Mouse (Mus musculus) CH12.LX (cell line): ENCODE results near the gene Gm10945. TPM values are rescaled to one million over a fixed set of nuclear protein-coding genes. Genes with fewer than 3 reads are reported as not detected.

Experiments used
- DNase-seq: peaks from one replicate; pipeline ENCODE4 v3.0.0-alpha.2; 2013; ENCODE audit errors: extremely low read depth
- H3K27ac ChIP-seq: 2 replicates; pipeline ENCODE4 v1.5.1; 2012; ENCODE audit warnings: low read depth, mild to moderate bottlenecking, control low read depth, moderate library complexity; ENCODE audit not compliant: insufficient read depth
- H3K27me3 ChIP-seq: replicated peaks from 2 replicates; pipeline ENCODE3; 2012; ENCODE audit warnings: inconsistent platforms
- H3K36me3 ChIP-seq, 2 experiments: replicated peaks in 1 of 2; 2 replicates each; pipeline versions ENCODE3 to v1.6.1; 2012; ENCODE audit warnings: inconsistent platforms in 1 of 2, low read length in 1 of 2, mild to moderate bottlenecking in 1 of 2, mixed read lengths in 1 of 2, moderate library complexity in 1 of 2; ENCODE audit not compliant: control insufficient read depth in 1 of 2, insufficient read depth in 1 of 2
- H3K4me1 ChIP-seq, 2 experiments: 2 replicates each; pipeline ENCODE4 v1.6.1; 2012; ENCODE audit warnings: inconsistent platforms in 1 of 2, moderate library complexity in 1 of 2; ENCODE audit not compliant: insufficient read depth in 2 of 2, control insufficient read depth in 1 of 2
- H3K4me2 ChIP-seq: 2 replicates; pipeline ENCODE4 v1.6.1; 2012; ENCODE audit warnings: low read depth, mild to moderate bottlenecking, control low read depth; ENCODE audit not compliant: poor library complexity, insufficient read depth, severe bottlenecking
- H3K4me3 ChIP-seq, 3 experiments: fragments of 150-350 bp in 1 of 3; sonication (generic) in 1 of 3; replicated peaks in 1 of 3; 2 replicates each; pipeline versions ENCODE3 to v1.5.1; 2011 to 2012; ENCODE audit warnings: low read depth in 2 of 3, low read length in 2 of 3, mild to moderate bottlenecking in 2 of 3, moderate library complexity in 2 of 3, control low read depth in 1 of 3, improper control_type of control experiment in 1 of 3, inconsistent platforms in 1 of 3, mixed read lengths in 1 of 3; ENCODE audit not compliant: poor library complexity in 1 of 3
- H3K79me2 ChIP-seq: replicated peaks from 2 replicates; pipeline ENCODE4 v1.6.1; 2012; ENCODE audit warnings: mild to moderate bottlenecking, moderate library complexity; ENCODE audit not compliant: control insufficient read depth, poor library complexity, insufficient read depth, severe bottlenecking; ENCODE audit errors: extremely low read depth
- H3K9ac ChIP-seq: 2 replicates; pipeline ENCODE4 v1.6.1; 2012; ENCODE audit warnings: low read depth, mild to moderate bottlenecking, control low read depth, moderate library complexity; ENCODE audit not compliant: insufficient read depth
- H3K9me3 ChIP-seq: replicated peaks from 2 replicates; pipeline ENCODE3; 2012; ENCODE audit warnings: low read length, inconsistent platforms, mixed read lengths
- BHLHE40 ChIP-seq: IDR thresholded peaks from 2 replicates; pipeline ENCODE4 v1.6.1; 2011; ENCODE audit warnings: mild to moderate bottlenecking, low read depth, low read length, improper control_type of control experiment
- CHD1 ChIP-seq: IDR thresholded peaks from 2 replicates; pipeline ENCODE4 v1.6.1; 2012; ENCODE audit warnings: low read depth, low read length, improper control_type of control experiment, inconsistent platforms
- CHD2 ChIP-seq: IDR thresholded peaks from 2 replicates; pipeline ENCODE4 v1.6.1; 2011; ENCODE audit warnings: low read length, improper control_type of control experiment
- CTCF ChIP-seq, 2 experiments: IDR thresholded peaks in 1 of 2; conservative IDR thresholded peaks in 1 of 2; 2 replicates each; pipeline ENCODE4 v1.5.1; 2011 to 2012; ENCODE audit warnings: low read depth in 2 of 2, low read length in 2 of 2, improper control_type of control experiment in 1 of 2, inconsistent platforms in 1 of 2, mild to moderate bottlenecking in 1 of 2, moderate library complexity in 1 of 2
- E2F4 ChIP-seq: IDR thresholded peaks from 2 replicates; pipeline ENCODE4 v1.6.1; 2011; ENCODE audit warnings: low read depth, low read length, improper control_type of control experiment; ENCODE audit not compliant: insufficient replicate concordance
- GABPA ChIP-seq: IDR thresholded peaks from 2 replicates; pipeline ENCODE4 v1.6.1; 2012; ENCODE audit warnings: low read depth, low read length, improper control_type of control experiment, inconsistent platforms; ENCODE audit not compliant: insufficient replicate concordance
- HCFC1 ChIP-seq: IDR thresholded peaks from 2 replicates; pipeline ENCODE4 v1.6.1; 2012; ENCODE audit warnings: low read depth, mild to moderate bottlenecking, inconsistent platforms, low read length, improper control_type of control experiment
- IRF4 ChIP-seq: IDR thresholded peaks from 2 replicates; pipeline ENCODE4 v1.6.1; 2014; ENCODE audit warnings: low read depth, mild to moderate bottlenecking, inconsistent platforms, low read length, improper control_type of control experiment
- JUN ChIP-seq: IDR thresholded peaks from 2 replicates; pipeline ENCODE4 v1.6.1; 2011; ENCODE audit warnings: low read depth, mild to moderate bottlenecking, low read length, improper control_type of control experiment, moderate library complexity; ENCODE audit not compliant: insufficient read depth
- MAFK ChIP-seq: IDR thresholded peaks from 2 replicates; pipeline ENCODE4 v1.6.1; 2011; ENCODE audit warnings: low read length, improper control_type of control experiment; ENCODE audit not compliant: insufficient replicate concordance
- MXI1 ChIP-seq: IDR thresholded peaks from 2 replicates; pipeline ENCODE4 v1.6.1; 2011; ENCODE audit warnings: mild to moderate bottlenecking, low read depth, low read length, improper control_type of control experiment
- MYC ChIP-seq: IDR thresholded peaks from 2 replicates; pipeline ENCODE4 v1.6.1; 2011; ENCODE audit warnings: low read depth, mild to moderate bottlenecking, improper control_type of control experiment, low read length
- NRF1 ChIP-seq: IDR thresholded peaks from 2 replicates; pipeline ENCODE4 v1.6.1; 2014; ENCODE audit warnings: low read depth, mild to moderate bottlenecking, inconsistent platforms, low read length, improper control_type of control experiment, moderate library complexity
- PAX5 ChIP-seq: IDR thresholded peaks from 2 replicates; pipeline ENCODE4 v1.6.1; 2012; ENCODE audit warnings: low read length, inconsistent platforms, mixed read lengths
- POLR2AphosphoS2 ChIP-seq: IDR thresholded peaks from 2 replicates; pipeline ENCODE4 v1.6.1; 2011; ENCODE audit warnings: low read depth, low read length, improper control_type of control experiment
- RAD21 ChIP-seq: IDR thresholded peaks from 2 replicates; pipeline ENCODE4 v1.6.1; 2011; ENCODE audit warnings: low read depth, mild to moderate bottlenecking, low read length, improper control_type of control experiment, moderate library complexity
- RCOR1 ChIP-seq: conservative IDR thresholded peaks from 2 replicates; pipeline ENCODE4 v1.6.1; 2012; ENCODE audit warnings: low read depth, mild to moderate bottlenecking, inconsistent platforms, low read length, improper control_type of control experiment
- SIN3A ChIP-seq: IDR thresholded peaks from 2 replicates; pipeline ENCODE4 v1.6.1; 2012; ENCODE audit warnings: low read length, improper control_type of control experiment, inconsistent platforms
- SMC3 ChIP-seq: IDR thresholded peaks from 2 replicates; pipeline ENCODE4 v1.6.1; 2011; ENCODE audit warnings: low read depth, low read length, improper control_type of control experiment
- TBP ChIP-seq: conservative IDR thresholded peaks from 2 replicates; pipeline ENCODE4 v1.6.1; 2011; ENCODE audit warnings: low read depth, low read length, improper control_type of control experiment
- TCF12 ChIP-seq: IDR thresholded peaks from 2 replicates; pipeline ENCODE4 v1.6.1; 2014; ENCODE audit warnings: low read depth, mild to moderate bottlenecking, inconsistent platforms, low read length, improper control_type of control experiment
- UBTF ChIP-seq: IDR thresholded peaks from 2 replicates; pipeline ENCODE4 v1.6.1; 2012; ENCODE audit warnings: low read depth, mild to moderate bottlenecking, inconsistent platforms, low read length, improper control_type of control experiment, moderate library complexity
- USF1 ChIP-seq: IDR thresholded peaks from 2 replicates; pipeline ENCODE4 v1.6.1; 2014; ENCODE audit warnings: low read depth, mild to moderate bottlenecking, inconsistent platforms, low read length, improper control_type of control experiment
- USF2 ChIP-seq: conservative IDR thresholded peaks from 2 replicates; pipeline ENCODE4 v1.6.1; 2011; ENCODE audit warnings: low read depth, low read length, improper control_type of control experiment
- ZC3H11A ChIP-seq: IDR thresholded peaks from 2 replicates; pipeline ENCODE4 v1.6.1; 2012; ENCODE audit warnings: low read depth, mild to moderate bottlenecking, inconsistent platforms, low read length, improper control_type of control experiment
- dilution Hi-C: fragments of 300-500 bp; cut with MboI; formaldehyde crosslinking; loops from 2 replicates; pipeline ENCODE4 v1.14.3; 2020; ENCODE audit warnings: low sequenced_read_pairs; ENCODE audit not compliant: extremely low pct_unique_long_range_greater_than_20kb, extremely low pct_ligation_motif_present
- in situ Hi-C: fragments of 300-500 bp; cut with MboI; formaldehyde crosslinking; loops from 3 replicates; pipeline ENCODE4 v1.14.3; 2019; ENCODE audit warnings: low sequenced_read_pairs, low pct_ligation_motif_present, low pct_unique_long_range_greater_than_20kb, mixed read lengths
- polyA plus RNA-seq: library from polyadenylated mRNA; unstranded; fragments of >175 nt; gene quantifications from 2 replicates; pipeline ENCODE4 v1.2.1, GENCODE M21; 2012; ENCODE audit warnings: low read depth; ENCODE audit not compliant: insufficient read length
- total RNA-seq, 2 experiments: library from RNA; depleted of rRNA; stranded (reverse); fragments of 300-350 nt in 1 of 2; fragments of >200 nt in 1 of 2; gene quantifications; 2 replicates each; pipeline ENCODE4 v1.2.3; 2012 to 2014

Gm10945 gene
- total and polyA plus RNA-seq, 3 experiments: not detected

GRCm38 (mm10) chr10:6705226-6705885, 56.2 kb downstream of the Gm10945 start:
- H3K79me2 ChIP-seq: no peaks in the 10 kb centered on the region
- H3K4me1 ChIP-seq: no peaks in the 10 kb centered on the region
- in situ Hi-C loops (no loop called here), dilution Hi-C loops (no loop called here)
- no peak overlapping the region for H3K27ac ChIP-seq
- DNase-seq: no peak
- no peak overlapping the region for H3K4me2 ChIP-seq
- no peak overlapping the region for H3K4me3 ChIP-seq
- TF ChIP-seq IRF4 (no peak), USF2 (no peak), MAFK (no peak), NRF1 (no peak), SMC3 (no peak), MXI1 (no peak), E2F4 (no peak)
- TF ChIP-seq, all 38 proteins: peak for 0
- H3K9ac ChIP-seq: no peak overlapping the region
- no peaks in the 10 kb centered on the region for H3K9me3 ChIP-seq
- H3K36me3 ChIP-seq: no peaks in the 10 kb centered on the region
- H3K27me3 ChIP-seq: no peaks in the 10 kb centered on the region

- in situ Hi-C loops: no loop called here
- H3K4me1 ChIP-seq: peaks cover 0 to 4% of the 10 kb centered on the region in 2 experiments; a peak in 1 of 4 replicates
- no peaks in the 10 kb centered on the region for H3K36me3 ChIP-seq
- DNase-seq: peak; percentile 63
- H3K27ac ChIP-seq: no peak overlapping the region
- no peak overlapping the region for H3K4me3 ChIP-seq
- peak overlapping the region; percentile 81 for H3K4me2 ChIP-seq
- TF ChIP-seq MAFK: no peak
- TF ChIP-seq JUN: no peak
- no peak for TF ChIP-seq UBTF
- no peak for TF ChIP-seq TBP
- no peak for TF ChIP-seq E2F4
- TF ChIP-seq PAX5: no peak
- TF ChIP-seq CHD1: no peak
- TF ChIP-seq SIN3A: no peak
- TF ChIP-seq HCFC1: no peak
- TF ChIP-seq TCF12: no peak
- no peak for TF ChIP-seq BHLHE40
- TF ChIP-seq RAD21: peak; percentile 77
- no peak for TF ChIP-seq MXI1
- no peak for TF ChIP-seq MYC
- no peak for TF ChIP-seq CHD2
- no peak for TF ChIP-seq ZC3H11A
- TF ChIP-seq USF2: no peak
- peak; percentile 56 for TF ChIP-seq SMC3
- TF ChIP-seq CTCF (conservative IDR thresholded peaks at IDR 0.05 in 1 of 2, IDR thresholded peaks at IDR 0.05 in 1 of 2; ENCODE audit: low read depth in 2 of 2, low read length in 2 of 2): peak; percentile 78 to 90
- no peak for TF ChIP-seq POLR2AphosphoS2
- no peak for TF ChIP-seq RCOR1
- no peak for TF ChIP-seq USF1
- no peak for TF ChIP-seq GABPA
- TF ChIP-seq, all 38 proteins: peak for 3
- dilution Hi-C loops: no loop called here
- Histone ChIP-seq H3K9ac (no peak overlapping the region), H3K79me2 (no peaks in the 10 kb centered on the region), H3K9me3 (no peaks in the 10 kb centered on the region), H3K27me3 (no peaks in the 10 kb centered on the region)
Observed at GRCm38 (mm10) chr10:6694218-6694850, 67.2 kb downstream of the Gm10945 start.
